Comparison of ENCODE assay signal across 17 mouse cellular contexts in genomic region chr1:189732156-189732555, GRCm38 (mm10). TPM values are rescaled to one million over a fixed set of nuclear protein-coding genes. Genes with fewer than 3 reads are reported as not detected.
DNase-seq lines count a peak whose midpoint lies in the region; ATAC-seq and TF ChIP-seq lines count a peak whose summit lies in the region.
"Had no signal": no experiment of that assay in that cellular context is flagged by ENCODE, and none has a peak within 500 bp of the region (broad histone marks: within the 10 kb centered on the region; RNA-seq: fewer than 3 reads in every experiment).

No protein-coding gene starts in this region.

- no peak overlapping the region for H3K4me3 ChIP-seq in heart, embryonic 13.5 days
- no peak overlapping the region for H3K4me3 ChIP-seq in heart, embryonic 10.5 days
- peak overlapping the region; percentile 0; the same call in 1 of the 2 replicates for H3K4me3 ChIP-seq in kidney, embryonic 16.5 days (ENCODE audit: low read length)
- H3K4me3 ChIP-seq in ES-Bruce4 (ENCODE audit: low read depth, low read length) = peak overlapping the region; percentile 4; the same call in 1 of the 2 replicates
- H3K4me3 ChIP-seq in limb, embryonic 12.5 days (replicated peaks) = no peak overlapping the region
- H3K4me3 ChIP-seq: forebrain, embryonic 12.5 days; midbrain, embryonic 13.5 days had no signal

- 71% methylated on average over 8 of the region's 8 CpGs for WGBS in heart, embryonic 13.5 days
- 75% methylated on average over 8 of the region's 8 CpGs for WGBS in heart, embryonic 10.5 days
- 56% methylated on average over 8 of the region's 8 CpGs for WGBS in kidney, embryonic 16.5 days
- 80% methylated on average over 8 of the region's 8 CpGs for WGBS in limb, embryonic 12.5 days

- H3K27ac ChIP-seq in heart, embryonic 13.5 days (replicated peaks) = peak overlapping the region; percentile 62
- H3K27ac ChIP-seq in heart, embryonic 10.5 days = no peak overlapping the region
- peak overlapping the region; percentile 16 for H3K27ac ChIP-seq in kidney, embryonic 16.5 days (ENCODE audit: low read length)
- H3K27ac ChIP-seq in ES-Bruce4 (ENCODE audit: insufficient read depth, low read length) = no peak overlapping the region
- H3K27ac ChIP-seq in limb, embryonic 12.5 days = peak overlapping the region; percentile 72
- H3K27ac ChIP-seq: forebrain, embryonic 12.5 days; hindbrain, postnatal 0 days; liver, embryonic 14.5 days; macrophage; midbrain, embryonic 13.5 days had no signal

- no peak for ATAC-seq in heart, embryonic 13.5 days (ENCODE audit: extremely low read depth, insufficient number of reproducible peaks, low FRiP score, low TSS enrichment)
- no peak for ATAC-seq in kidney, embryonic 16.5 days (ENCODE audit: low FRiP score, low TSS enrichment)
- no peak for ATAC-seq in limb, embryonic 12.5 days (ENCODE audit: insufficient number of reproducible peaks, insufficient read depth, low FRiP score, low TSS enrichment, low read depth)
- no peak for ATAC-seq in granulocyte monocyte progenitor cell, adult 5-6 weeks (replicated peaks; ENCODE audit: poor library complexity, severe bottlenecking)
- ATAC-seq: midbrain, embryonic 13.5 days had no signal

- H3K9me3 ChIP-seq in heart, embryonic 13.5 days = no peaks in the 10 kb centered on the region
- H3K9me3 ChIP-seq in heart, embryonic 10.5 days = no peaks in the 10 kb centered on the region
- H3K9me3 ChIP-seq in kidney, embryonic 16.5 days (ENCODE audit: low read length) = no peaks in the 10 kb centered on the region
- H3K9me3 ChIP-seq in ES-Bruce4 (replicated peaks; ENCODE audit: control insufficient read depth, insufficient read depth, low read length, poor library complexity, severe bottlenecking) = no peaks in the 10 kb centered on the region
- no peaks in the 10 kb centered on the region for H3K9me3 ChIP-seq in limb, embryonic 12.5 days
- H3K9me3 ChIP-seq: forebrain, embryonic 12.5 days; midbrain, embryonic 13.5 days had no signal

- no peak for TF ChIP-seq CTCF in ES-Bruce4 (IDR thresholded peaks at IDR 0.05; ENCODE audit: low read depth, low read length)

- H3K4me2 ChIP-seq in heart, embryonic 13.5 days = peak overlapping the region; percentile 73; the same call in 1 of the 2 replicates
- H3K4me2 ChIP-seq in kidney, embryonic 16.5 days (replicated peaks; ENCODE audit: low read depth, low read length) = peak overlapping the region; percentile 82
- H3K4me2 ChIP-seq in limb, embryonic 12.5 days = no peak overlapping the region
- H3K4me2 ChIP-seq: forebrain, embryonic 12.5 days; midbrain, embryonic 13.5 days had no signal

- TF ChIP-seq EP300 in ES-Bruce4 (IDR thresholded peaks at IDR 0.05; ENCODE audit: insufficient read depth, low read depth, low read length) = no peak

- H3K4me1 ChIP-seq in heart, embryonic 13.5 days = peaks cover 41% of the 10 kb centered on the region
- peaks cover 43% of the 10 kb centered on the region for H3K4me1 ChIP-seq in heart, embryonic 10.5 days
- peaks cover 42% of the 10 kb centered on the region for H3K4me1 ChIP-seq in kidney, embryonic 16.5 days (ENCODE audit: insufficient read depth, low read length)
- H3K4me1 ChIP-seq in ES-Bruce4 (ENCODE audit: control insufficient read depth, insufficient read depth, low read length) = peaks cover 8% of the 10 kb centered on the region
- peaks cover 39% of the 10 kb centered on the region for H3K4me1 ChIP-seq in limb, embryonic 12.5 days (replicated peaks)

- no peak overlapping the region for H3K9ac ChIP-seq in heart, embryonic 13.5 days
- H3K9ac ChIP-seq in kidney, embryonic 16.5 days (replicated peaks; ENCODE audit: low read length) = peak overlapping the region; percentile 24; the same call in 1 of the 2 replicates
- no peak overlapping the region for H3K9ac ChIP-seq in ES-Bruce4 (ENCODE audit: low read depth, poor library complexity, severe bottlenecking)
- H3K9ac ChIP-seq in limb, embryonic 12.5 days (replicated peaks) = no peak overlapping the region
- H3K9ac ChIP-seq: forebrain, embryonic 12.5 days; liver, embryonic 14.5 days; midbrain, embryonic 13.5 days had no signal

- no peak for DNase-seq in heart, embryonic 10.5 days (ENCODE audit: low spot score)
- no peak for DNase-seq in kidney, adult 11 months
- DNase-seq in urinary bladder, postnatal 10 days (ENCODE audit: low spot score) = no peak
- DNase-seq: adrenal gland, adult 8-10 months; cerebellum, adult 11-12 months; cerebellum, postnatal 36 days had no signal

- no peaks in the 10 kb centered on the region for H3K27me3 ChIP-seq in heart, embryonic 13.5 days (replicated peaks)
- H3K27me3 ChIP-seq in heart, embryonic 10.5 days (ENCODE audit: insufficient read depth, poor library complexity, severe bottlenecking) = no peaks in the 10 kb centered on the region
- no peaks in the 10 kb centered on the region for H3K27me3 ChIP-seq in kidney, embryonic 16.5 days (ENCODE audit: insufficient read depth, low read length)
- H3K27me3 ChIP-seq in ES-Bruce4 (ENCODE audit: control insufficient read depth, insufficient read depth, low read length, poor library complexity, severe bottlenecking) = no peaks in the 10 kb centered on the region
- H3K27me3 ChIP-seq in limb, embryonic 12.5 days = no peaks in the 10 kb centered on the region

- no peak for TF ChIP-seq POLR2A in ES-Bruce4 (IDR thresholded peaks at IDR 0.05; ENCODE audit: insufficient read depth, low read length)

- no peaks in the 10 kb centered on the region for H3K36me3 ChIP-seq in heart, embryonic 13.5 days
- 0 out of 2 replicates have a peak, but pooled peaks cover 5% of the 10 kb centered on the region for H3K36me3 ChIP-seq in heart, embryonic 10.5 days
- no peaks in the 10 kb centered on the region for H3K36me3 ChIP-seq in kidney, embryonic 16.5 days (ENCODE audit: insufficient read depth, low read length)
- peaks cover 2% of the 10 kb centered on the region; the same call in 1 of the 2 replicates for H3K36me3 ChIP-seq in ES-Bruce4 (ENCODE audit: control insufficient read depth, insufficient read depth, low read length, poor library complexity, severe bottlenecking)
- H3K36me3 ChIP-seq in limb, embryonic 12.5 days = no peaks in the 10 kb centered on the region
- H3K36me3 ChIP-seq: forebrain, embryonic 12.5 days; G1E; midbrain, embryonic 13.5 days had no signal

RNA-seq across cellular contexts. Expression of gene Ptpn14, which starts 4.1 kb away (rescaled TPM):
- polyA plus RNA-seq in heart, embryonic 13.5 days (2015; fragmentation: Nextera tagmentation; extraction: Ambion mirVana) = 7.6 TPM in 2 replicates
- polyA plus RNA-seq in heart, embryonic 10.5 days (2016; fragmentation: Nextera tagmentation; extraction: Ambion mirVana) = 7.2 and 9.6 TPM in 2 replicates
- 16.1 and 17.0 TPM in 2 replicates for polyA plus RNA-seq in kidney, embryonic 16.5 days (2015; fragmentation: Nextera tagmentation; extraction: Ambion mirVana)
- 141 and 149 TPM in 2 replicates for polyA plus RNA-seq in ES-Bruce4 (2011; ENCODE audit: insufficient read depth, insufficient read length, low read depth, missing spikeins)
- 9.6 and 11.4 TPM in 2 replicates for polyA plus RNA-seq in limb, embryonic 12.5 days (2016; fragmentation: Nextera tagmentation; extraction: Ambion mirVana)
- 0.09 TPM in 1 of 2 replicates, not detected in the other for total RNA-seq in granulocyte monocyte progenitor cell, adult 5-6 weeks (2014; fragmentation: Nextera tagmentation)
- 0.22 and 0.88 TPM in 2 replicates for total RNA-seq in granulocyte monocyte progenitor cell, adult 5-6 weeks (2017)
- polyA plus RNA-seq: G1E had no signal

RNA-seq across cellular contexts. Expression of gene Cenpf, which starts 44.3 kb away (rescaled TPM):
- 59.5 and 61.8 TPM in 2 replicates for polyA plus RNA-seq in heart, embryonic 13.5 days (2015; fragmentation: Nextera tagmentation; extraction: Ambion mirVana)
- 62.7 and 71.3 TPM in 2 replicates for polyA plus RNA-seq in heart, embryonic 10.5 days (2016; fragmentation: Nextera tagmentation; extraction: Ambion mirVana)
- polyA plus RNA-seq in kidney, embryonic 16.5 days (2015; fragmentation: Nextera tagmentation; extraction: Ambion mirVana) = 65.4 and 87.1 TPM in 2 replicates
- polyA plus RNA-seq in ES-Bruce4 (2011; ENCODE audit: insufficient read depth, insufficient read length, low read depth, missing spikeins) = 157 and 169 TPM in 2 replicates
- polyA plus RNA-seq in limb, embryonic 12.5 days (2016; fragmentation: Nextera tagmentation; extraction: Ambion mirVana) = 100 and 101 TPM in 2 replicates
- total RNA-seq in granulocyte monocyte progenitor cell, adult 5-6 weeks (2014; fragmentation: Nextera tagmentation) = 8.2 and 25.2 TPM in 2 replicates
- total RNA-seq in granulocyte monocyte progenitor cell, adult 5-6 weeks (2017) = 39.1 and 42.3 TPM in 2 replicates

Comparison
In these comparisons a context has a peak if more than half of its experiments do, and no peak if none do; other contexts are left out.
1. H3K27ac ChIP-seq: peak in heart, embryonic 13.5 days (single experiment), kidney, embryonic 16.5 days (single experiment) and limb, embryonic 12.5 days (single experiment); none in heart, embryonic 10.5 days (single experiment) and ES-Bruce4 (single experiment).
2. H3K4me3 ChIP-seq: peak in kidney, embryonic 16.5 days (single experiment) and ES-Bruce4 (single experiment); none in heart, embryonic 13.5 days (single experiment), heart, embryonic 10.5 days (single experiment) and limb, embryonic 12.5 days (single experiment).